Mouse (Mus musculus): ENCODE results near the gene Sh3kbp1. TPM values are rescaled to one million over a fixed set of nuclear protein-coding genes. Genes with fewer than 3 reads are reported as not detected.

The Sh3kbp1 gene
- polyA plus RNA-seq, 1 experiment from 2014 or later, result 132 TPM

DNA sequence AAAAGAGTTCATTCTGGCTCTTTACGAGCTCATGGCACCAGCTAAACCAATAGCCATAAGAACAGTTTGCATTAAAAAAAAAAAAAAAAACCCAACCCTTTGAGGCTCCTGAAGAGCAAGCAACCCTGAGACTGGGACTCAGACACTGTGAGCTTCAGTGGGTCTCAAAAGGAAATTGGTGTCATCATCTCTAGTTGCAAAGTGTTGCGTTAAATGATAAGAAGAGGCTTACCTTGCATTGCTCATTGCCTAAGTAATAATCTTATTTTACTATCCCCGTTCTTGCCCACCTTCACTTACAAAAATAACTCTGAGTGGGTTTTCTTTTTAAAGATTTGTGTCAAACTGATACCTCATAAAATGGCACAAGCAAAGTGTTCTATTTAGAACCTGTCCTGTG, 21.5 kb downstream of the Sh3kbp1 start:
- WGBS, result 73% methylated on average over 3 of the region's 3 CpGs
- Histone ChIP-seq H3K4me2 (ENCODE audit: low read length) (no peak overlapping the region), H3K27ac (replicated peaks in 1 of 2; ENCODE audit: control insufficient read depth in 1 of 2, insufficient read depth in 1 of 2, low read depth in 2 of 2, low read length in 2 of 2) (no peak overlapping the region), H3K36me3 (ENCODE audit: control insufficient read depth, insufficient read depth, low read length) (no peaks in the 10 kb centered on the region), H3K4me1 (ENCODE audit: control insufficient read depth in 2 of 2, insufficient read depth in 2 of 2, low read length in 2 of 2) (no peaks in the 10 kb centered on the region), H3K27me3 (ENCODE audit: control insufficient read depth, insufficient read depth, low read length) (no peaks in the 10 kb centered on the region), H3K4me3 (ENCODE audit: control insufficient read depth in 1 of 2, insufficient read depth in 1 of 2, low read depth in 1 of 2, low read length in 2 of 2) (no peak overlapping the region), H3K9ac (ENCODE audit: low read length) (no peak overlapping the region), H3K9me3 (ENCODE audit: control insufficient read depth, low read length) (no peaks in the 10 kb centered on the region)
- no peak for ATAC-seq (ENCODE audit: insufficient number of reproducible peaks, insufficient read depth, low FRiP score, low read depth)

DNA sequence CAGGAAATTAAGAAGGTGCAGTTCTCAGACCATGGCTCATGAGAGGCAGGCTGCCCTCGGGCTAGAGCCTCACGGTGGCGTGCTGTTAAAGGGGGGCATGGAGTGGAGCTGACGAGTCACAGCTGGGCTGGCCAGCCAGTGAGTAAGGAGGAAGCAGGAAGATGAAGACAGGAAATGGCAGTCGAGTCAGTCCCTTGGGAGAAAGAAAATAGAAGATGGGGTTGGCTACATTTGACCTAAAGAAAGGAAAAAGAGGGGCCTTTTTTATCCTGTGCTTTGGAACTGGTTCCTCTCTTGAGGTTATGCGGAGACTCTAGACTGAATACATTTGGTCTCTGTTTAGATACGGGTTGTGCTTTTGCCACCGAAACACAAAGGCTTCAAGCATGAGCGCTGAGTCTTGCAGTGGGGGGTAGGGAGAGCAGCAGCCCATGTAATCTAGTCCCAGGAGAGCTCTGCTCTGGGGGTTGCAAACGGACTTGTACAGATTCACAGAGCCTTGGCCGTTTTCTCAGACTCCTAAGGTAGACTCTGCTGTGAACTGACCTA, 23.1 kb downstream of the Sh3kbp1 start:
- no peaks in the 10 kb centered on the region for H3K9me3 ChIP-seq (ENCODE audit: control insufficient read depth, low read length)
- H3K27me3 ChIP-seq (ENCODE audit: control insufficient read depth, insufficient read depth, low read length), result no peaks in the 10 kb centered on the region
- H3K36me3 ChIP-seq (ENCODE audit: control insufficient read depth, insufficient read depth, low read length), result no peaks in the 10 kb centered on the region
- no peak overlapping the region for H3K9ac ChIP-seq (ENCODE audit: low read length)
- no peak overlapping the region for H3K4me3 ChIP-seq (ENCODE audit: control insufficient read depth in 1 of 2, insufficient read depth in 1 of 2, low read depth in 1 of 2, low read length in 2 of 2)
- 57% methylated on average over 11 of the region's 11 CpGs for WGBS
- peak overlapping the region; percentile 33 to 47; a peak in 1 of 4 replicates for H3K27ac ChIP-seq (replicated peaks in 1 of 2; ENCODE audit: control insufficient read depth in 1 of 2, insufficient read depth in 1 of 2, low read depth in 2 of 2, low read length in 2 of 2)
- no peak for ATAC-seq (ENCODE audit: insufficient number of reproducible peaks, insufficient read depth, low FRiP score, low read depth)
- H3K4me1 ChIP-seq (ENCODE audit: control insufficient read depth in 2 of 2, insufficient read depth in 2 of 2, low read length in 2 of 2), result no peaks in the 10 kb centered on the region
- no peak overlapping the region for H3K4me2 ChIP-seq (ENCODE audit: low read length)

DNA sequence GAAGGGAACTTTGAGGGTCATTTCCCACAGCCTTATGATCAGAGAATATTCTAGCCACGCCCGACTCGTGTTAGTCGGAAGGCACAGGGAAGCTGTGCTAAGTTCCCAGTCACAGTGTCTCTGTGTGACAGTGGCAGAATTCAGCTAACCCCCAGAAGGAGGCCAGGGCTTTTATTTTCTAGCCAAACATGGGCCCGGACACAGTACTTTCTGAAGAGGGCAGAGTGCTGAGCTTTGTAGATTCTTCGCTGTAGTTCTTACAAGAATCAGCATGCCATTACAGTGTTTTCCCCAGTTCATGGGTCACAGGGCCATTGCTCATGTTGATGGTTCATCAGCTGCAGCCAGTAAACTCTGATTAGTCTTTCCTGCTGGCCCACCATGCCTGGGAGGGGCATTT, 23.7 kb downstream of the Sh3kbp1 start:
- Histone ChIP-seq H3K27me3 (ENCODE audit: control insufficient read depth, insufficient read depth, low read length) (no peaks in the 10 kb centered on the region), H3K36me3 (ENCODE audit: control insufficient read depth, insufficient read depth, low read length) (no peaks in the 10 kb centered on the region), H3K4me1 (ENCODE audit: control insufficient read depth in 2 of 2, insufficient read depth in 2 of 2, low read length in 2 of 2) (no peaks in the 10 kb centered on the region), H3K27ac (replicated peaks in 1 of 2; ENCODE audit: control insufficient read depth in 1 of 2, insufficient read depth in 1 of 2, low read depth in 2 of 2, low read length in 2 of 2) (peak overlapping the region; percentile 33 to 47; a peak in 2 of 4 replicates), H3K4me2 (ENCODE audit: low read length) (no peak overlapping the region), H3K4me3 (ENCODE audit: control insufficient read depth in 1 of 2, insufficient read depth in 1 of 2, low read depth in 1 of 2, low read length in 2 of 2) (no peak overlapping the region), H3K9me3 (ENCODE audit: control insufficient read depth, low read length) (no peaks in the 10 kb centered on the region), H3K9ac (ENCODE audit: low read length) (no peak overlapping the region)
- ATAC-seq (ENCODE audit: insufficient number of reproducible peaks, insufficient read depth, low FRiP score, low read depth), result no peak
- WGBS, result 65% methylated on average over 6 of the region's 6 CpGs

DNA sequence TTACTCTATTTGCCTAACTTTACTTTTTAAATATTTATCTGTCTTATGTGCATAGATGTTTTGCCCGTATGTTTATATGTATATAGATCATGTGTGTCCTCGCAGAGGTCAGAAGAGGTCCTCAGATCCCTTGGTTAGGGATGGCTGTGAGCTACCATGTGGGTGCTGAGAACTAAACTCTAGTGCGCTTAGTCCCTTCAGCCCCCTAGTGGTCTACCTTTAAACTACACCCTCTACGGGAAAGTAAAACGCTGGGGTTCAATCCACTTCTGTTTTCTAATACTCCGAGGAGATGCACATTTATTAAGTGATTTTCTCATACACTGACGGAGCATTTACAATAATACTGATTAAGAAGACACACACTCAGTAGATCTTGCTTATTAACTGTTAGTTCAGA, 44.3 kb downstream of the Sh3kbp1 start:
- Histone ChIP-seq H3K9ac (ENCODE audit: low read length) (no peak overlapping the region), H3K27me3 (ENCODE audit: control insufficient read depth, insufficient read depth, low read length) (no peaks in the 10 kb centered on the region), H3K4me2 (ENCODE audit: low read length) (no peak overlapping the region), H3K9me3 (ENCODE audit: control insufficient read depth, low read length) (no peaks in the 10 kb centered on the region), H3K4me3 (ENCODE audit: control insufficient read depth in 1 of 2, insufficient read depth in 1 of 2, low read depth in 1 of 2, low read length in 2 of 2) (no peak overlapping the region), H3K4me1 (ENCODE audit: control insufficient read depth in 2 of 2, insufficient read depth in 2 of 2, low read length in 2 of 2) (no peaks in the 10 kb centered on the region; a peak in 1 of 4 replicates), H3K27ac (replicated peaks in 1 of 2; ENCODE audit: control insufficient read depth in 1 of 2, insufficient read depth in 1 of 2, low read depth in 2 of 2, low read length in 2 of 2) (no peak overlapping the region), H3K36me3 (ENCODE audit: control insufficient read depth, insufficient read depth, low read length) (no peaks in the 10 kb centered on the region)
- ATAC-seq (ENCODE audit: insufficient number of reproducible peaks, insufficient read depth, low FRiP score, low read depth), result no peak
- 82% methylated on average over 7 of the region's 7 CpGs for WGBS

DNA sequence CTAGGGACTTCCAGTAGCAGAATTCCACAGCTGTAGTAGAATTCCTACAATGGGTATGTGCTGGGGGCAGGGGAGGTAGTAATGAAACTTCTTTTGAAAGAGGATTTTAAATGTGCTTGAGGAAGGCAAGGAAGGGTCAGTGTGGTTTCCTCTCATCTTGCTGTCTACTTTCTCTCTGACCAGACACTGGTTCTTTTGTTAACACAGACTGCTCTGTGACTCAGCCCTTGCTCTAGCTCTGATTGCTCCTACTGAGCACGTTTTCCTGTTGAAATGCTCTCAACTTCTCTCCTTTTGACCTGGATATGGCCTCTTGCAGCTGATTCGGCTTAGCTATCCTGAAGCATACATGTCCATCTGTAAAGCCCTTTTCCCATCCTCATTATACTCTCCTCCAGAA, 45.4 kb downstream of the Sh3kbp1 start:
- H3K9ac ChIP-seq (ENCODE audit: low read length), result no peak overlapping the region
- ATAC-seq (ENCODE audit: insufficient number of reproducible peaks, insufficient read depth, low FRiP score, low read depth), result no peak
- H3K36me3 ChIP-seq (ENCODE audit: control insufficient read depth, insufficient read depth, low read length), result no peaks in the 10 kb centered on the region
- WGBS, result 44% methylated on average over 2 of the region's 2 CpGs
- H3K4me2 ChIP-seq (ENCODE audit: low read length), result no peak overlapping the region
- no peaks in the 10 kb centered on the region; a peak in 1 of 4 replicates for H3K4me1 ChIP-seq (ENCODE audit: control insufficient read depth in 2 of 2, insufficient read depth in 2 of 2, low read length in 2 of 2)
- no peak overlapping the region for H3K4me3 ChIP-seq (ENCODE audit: control insufficient read depth in 1 of 2, insufficient read depth in 1 of 2, low read depth in 1 of 2, low read length in 2 of 2)
- H3K27me3 ChIP-seq (ENCODE audit: control insufficient read depth, insufficient read depth, low read length), result no peaks in the 10 kb centered on the region
- H3K27ac ChIP-seq (replicated peaks in 1 of 2; ENCODE audit: control insufficient read depth in 1 of 2, insufficient read depth in 1 of 2, low read depth in 2 of 2, low read length in 2 of 2), result no peak overlapping the region
- no peaks in the 10 kb centered on the region for H3K9me3 ChIP-seq (ENCODE audit: control insufficient read depth, low read length)

DNA sequence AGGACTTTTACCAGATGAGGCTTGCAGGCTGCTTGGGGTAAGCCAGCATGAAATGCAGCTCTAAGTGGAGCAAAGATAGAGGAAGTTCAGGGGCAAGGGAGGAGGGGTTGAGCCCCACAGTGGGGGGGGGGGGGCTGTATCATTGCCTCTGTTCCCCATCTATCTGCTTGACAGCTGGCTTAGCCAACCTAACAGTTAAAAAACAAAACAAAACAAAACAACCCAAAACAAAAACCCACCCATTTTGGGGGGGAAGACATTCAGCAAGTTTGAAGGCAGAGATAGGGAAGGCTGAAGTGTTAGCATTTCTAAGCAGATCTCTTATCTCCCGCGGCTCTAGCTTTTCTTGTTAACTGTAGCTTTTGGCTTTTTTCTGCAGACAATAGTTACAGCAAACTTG, 49.2 kb downstream of the Sh3kbp1 start:
- no peak for ATAC-seq (ENCODE audit: insufficient number of reproducible peaks, insufficient read depth, low FRiP score, low read depth)
- Histone ChIP-seq H3K4me1 (ENCODE audit: control insufficient read depth in 2 of 2, insufficient read depth in 2 of 2, low read length in 2 of 2) (no peaks in the 10 kb centered on the region; a peak in 1 of 4 replicates), H3K4me3 (ENCODE audit: control insufficient read depth in 1 of 2, insufficient read depth in 1 of 2, low read depth in 1 of 2, low read length in 2 of 2) (no peak overlapping the region), H3K9ac (ENCODE audit: low read length) (no peak overlapping the region), H3K27ac (replicated peaks in 1 of 2; ENCODE audit: control insufficient read depth in 1 of 2, insufficient read depth in 1 of 2, low read depth in 2 of 2, low read length in 2 of 2) (no peak overlapping the region), H3K4me2 (ENCODE audit: low read length) (no peak overlapping the region), H3K27me3 (ENCODE audit: control insufficient read depth, insufficient read depth, low read length) (no peaks in the 10 kb centered on the region), H3K36me3 (ENCODE audit: control insufficient read depth, insufficient read depth, low read length) (no peaks in the 10 kb centered on the region), H3K9me3 (ENCODE audit: control insufficient read depth, low read length) (no peaks in the 10 kb centered on the region)
- 20% methylated on average over 2 of the region's 2 CpGs for WGBS

DNA sequence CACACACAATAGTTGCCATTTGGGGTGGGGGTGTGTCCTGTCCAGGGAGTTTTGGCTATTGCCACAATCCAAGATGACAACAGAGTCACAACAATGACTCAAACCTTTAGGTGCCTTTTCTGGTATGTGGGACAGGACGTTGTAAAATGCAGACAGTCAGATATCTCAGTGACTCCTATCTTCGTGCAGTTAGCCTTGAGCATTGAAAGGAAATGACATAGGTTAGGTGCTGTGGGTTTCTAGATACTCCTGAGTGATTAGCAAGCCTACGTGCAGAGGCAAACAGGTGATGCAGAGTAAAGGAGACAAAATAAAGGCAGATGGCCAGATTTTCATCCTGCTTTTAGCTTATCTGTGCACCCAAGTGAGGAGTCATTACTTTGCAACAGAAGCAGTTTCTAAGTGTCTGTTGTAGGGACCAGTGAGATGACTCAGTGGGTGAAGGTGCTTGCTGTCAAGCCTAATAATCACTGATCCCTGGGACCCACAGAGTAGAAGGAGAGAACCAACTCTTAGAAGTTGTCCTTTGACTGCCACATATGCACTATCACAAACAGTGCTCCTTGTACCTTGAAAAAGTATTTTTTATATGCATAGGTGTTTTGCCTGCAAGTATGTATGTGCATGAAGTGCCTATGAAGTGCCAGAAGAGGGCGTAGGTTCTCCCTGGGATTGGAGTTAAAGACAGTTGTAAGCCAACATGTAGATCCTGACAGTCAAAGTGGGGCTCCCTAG, 50.7 kb downstream of the Sh3kbp1 start:
- Histone ChIP-seq H3K4me2 (ENCODE audit: low read length) (no peak overlapping the region), H3K27me3 (ENCODE audit: control insufficient read depth, insufficient read depth, low read length) (no peaks in the 10 kb centered on the region), H3K4me1 (ENCODE audit: control insufficient read depth in 2 of 2, insufficient read depth in 2 of 2, low read length in 2 of 2) (no peaks in the 10 kb centered on the region; a peak in 1 of 4 replicates), H3K9ac (ENCODE audit: low read length) (no peak overlapping the region), H3K36me3 (ENCODE audit: control insufficient read depth, insufficient read depth, low read length) (no peaks in the 10 kb centered on the region), H3K27ac (replicated peaks in 1 of 2; ENCODE audit: control insufficient read depth in 1 of 2, insufficient read depth in 1 of 2, low read depth in 2 of 2, low read length in 2 of 2) (no peak overlapping the region), H3K9me3 (ENCODE audit: control insufficient read depth, low read length) (no peaks in the 10 kb centered on the region), H3K4me3 (ENCODE audit: control insufficient read depth in 1 of 2, insufficient read depth in 1 of 2, low read depth in 1 of 2, low read length in 2 of 2) (no peak overlapping the region)
- no peak for ATAC-seq (ENCODE audit: insufficient number of reproducible peaks, insufficient read depth, low FRiP score, low read depth)
- 59% methylated on average over 4 of the region's 4 CpGs for WGBS

Data from heart, embryonic 14.5 days (tissue).